In the genomic region with DNA sequence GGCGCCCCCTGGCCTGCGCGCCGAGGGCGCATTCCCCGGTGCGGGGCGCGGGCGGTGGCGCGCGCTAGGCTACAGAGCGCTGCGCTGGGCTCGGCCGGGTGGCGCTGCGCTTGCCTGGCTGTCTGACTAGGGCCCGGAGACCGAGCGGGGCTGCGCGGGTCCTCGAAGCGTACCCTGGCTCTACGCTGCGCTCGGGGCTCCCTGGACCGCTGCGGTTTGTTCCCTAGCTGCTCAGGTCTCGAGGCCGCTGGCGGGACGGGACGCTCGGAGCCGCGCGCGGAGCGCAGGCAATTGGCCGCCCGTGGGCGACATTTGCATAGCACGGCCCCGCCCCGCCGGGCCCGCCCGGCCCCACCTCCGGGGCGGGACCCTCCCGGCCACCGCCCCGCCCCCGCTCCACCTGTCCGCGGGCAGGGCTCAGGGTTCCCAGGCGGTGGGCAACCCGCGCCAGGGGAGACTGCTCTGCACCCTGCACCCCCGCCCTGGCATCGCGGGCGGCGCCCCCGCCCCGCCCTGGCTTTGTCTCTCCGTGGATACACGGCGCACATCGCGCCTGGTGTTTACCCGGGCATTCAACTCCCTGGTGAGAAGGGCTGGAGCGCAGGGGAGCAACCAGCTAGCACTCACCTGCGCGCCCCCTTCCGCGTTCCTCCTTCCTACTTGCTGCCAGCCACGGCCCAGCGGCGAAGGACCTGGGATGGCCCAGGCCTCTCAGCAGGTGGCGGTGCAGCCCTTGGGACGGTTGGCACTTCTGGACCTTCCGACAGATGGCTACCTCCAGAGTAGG, we compare ENCODE assay signal across 8 mouse cellular contexts. TPM values are rescaled to one million over a fixed set of nuclear protein-coding genes. Genes with fewer than 3 reads are reported as not detected.
DNase-seq lines count a peak whose midpoint lies in the region; ATAC-seq and TF ChIP-seq lines count a peak whose summit lies in the region.

Gene Sema3f, minus strand, starts transcription at position 779 of the 787 bp plus-strand sequence.

- H3K9ac ChIP-seq in heart, embryonic 11.5 days (ENCODE audit: low read depth, low read length) = peak within 1 kb of the TSS; percentile 71
- peak within 1 kb of the TSS; percentile 91 for H3K9ac ChIP-seq in kidney, embryonic 15.5 days
- peak within 1 kb of the TSS; percentile 42 for H3K9ac ChIP-seq in liver, embryonic 12.5 days
- peak within 1 kb of the TSS; percentile 93 for H3K9ac ChIP-seq in stomach, embryonic 15.5 days

- H3K9me3 ChIP-seq in heart, embryonic 11.5 days (replicated peaks; ENCODE audit: control insufficient read depth, low read length) = no peaks in the 10 kb centered on the region
- H3K9me3 ChIP-seq in kidney, embryonic 15.5 days (replicated peaks) = no peaks in the 10 kb centered on the region
- H3K9me3 ChIP-seq in liver, embryonic 12.5 days (replicated peaks) = no peaks in the 10 kb centered on the region
- H3K9me3 ChIP-seq in stomach, embryonic 15.5 days = no peaks in the 10 kb centered on the region

- DNase-seq in CD4-positive, CD25-positive, alpha-beta regulatory T cell, adult 2 months (ENCODE audit: low read depth, low spot score) = peak; percentile 77
- DNase-seq in neural tube, embryonic 10.5 days (ENCODE audit: extremely low spot score, low spot score) = peak; percentile 80

- H3K4me1 ChIP-seq in bone marrow macrophage, adult 2 months (ENCODE audit: control insufficient read depth, insufficient read depth, low read length) = peaks cover 15% of the 10 kb centered on the region
- peaks cover 8% of the 10 kb centered on the region; the same call in 1 of the 2 replicates for H3K4me1 ChIP-seq in embryonic fibroblast, embryonic 13.5 days (ENCODE audit: control insufficient read depth, insufficient read depth, low read length)
- peaks cover 53% of the 10 kb centered on the region for H3K4me1 ChIP-seq in heart, embryonic 11.5 days (ENCODE audit: control insufficient read depth, insufficient read depth, low read length)
- H3K4me1 ChIP-seq in kidney, embryonic 15.5 days = peaks cover 80% of the 10 kb centered on the region
- peaks cover 48% of the 10 kb centered on the region for H3K4me1 ChIP-seq in liver, embryonic 12.5 days
- H3K4me1 ChIP-seq in stomach, embryonic 15.5 days = peaks cover 45% of the 10 kb centered on the region

- WGBS in heart, embryonic 11.5 days (ENCODE audit: insufficient replicate concordance) = under 1% methylated on average over 67 of the region's 86 CpGs
- WGBS in kidney, embryonic 15.5 days = 1% methylated on average over 86 of the region's 86 CpGs
- WGBS in liver, embryonic 12.5 days (ENCODE audit: insufficient replicate concordance) = 1% methylated on average over 82 of the region's 86 CpGs
- WGBS in stomach, embryonic 15.5 days = under 1% methylated on average over 84 of the region's 86 CpGs

- ATAC-seq in heart, embryonic 11.5 days (replicated peaks; ENCODE audit: insufficient number of reproducible peaks, low FRiP score, low TSS enrichment) = peak; percentile 73
- ATAC-seq in kidney, embryonic 15.5 days (replicated peaks; ENCODE audit: low FRiP score) = peak; percentile 83
- peak; percentile 83 for ATAC-seq in liver, embryonic 12.5 days
- ATAC-seq in stomach, embryonic 15.5 days (ENCODE audit: insufficient read depth, low FRiP score, low read depth) = peak; percentile 81

- no peak for TF ChIP-seq POLR2A in bone marrow macrophage, adult 2 months (IDR thresholded peaks at IDR 0.05; ENCODE audit: borderline replicate concordance, low read depth, low read length)
- TF ChIP-seq POLR2A in embryonic fibroblast, embryonic 13.5 days (IDR thresholded peaks at IDR 0.05; ENCODE audit: low read depth, low read length) = peak; percentile 94

- H3K4me2 ChIP-seq in heart, embryonic 11.5 days = peak within 1 kb of the TSS; percentile 80
- H3K4me2 ChIP-seq in kidney, embryonic 15.5 days = peak within 1 kb of the TSS; percentile 88
- H3K4me2 ChIP-seq in liver, embryonic 12.5 days = peak within 1 kb of the TSS; percentile 84
- H3K4me2 ChIP-seq in stomach, embryonic 15.5 days = peak within 1 kb of the TSS; percentile 93

- peak within 1 kb of the TSS; percentile 58 for H3K4me3 ChIP-seq in bone marrow macrophage, adult 2 months (ENCODE audit: insufficient read depth, low read length)
- H3K4me3 ChIP-seq in embryonic fibroblast, embryonic 13.5 days (ENCODE audit: insufficient read depth, low read length) = peak within 1 kb of the TSS; percentile 58
- H3K4me3 ChIP-seq in heart, embryonic 11.5 days (ENCODE audit: low read depth, low read length) = peak within 1 kb of the TSS; percentile 65
- peak within 1 kb of the TSS; percentile 78 for H3K4me3 ChIP-seq in kidney, embryonic 15.5 days (replicated peaks)
- peak within 1 kb of the TSS; percentile 60 for H3K4me3 ChIP-seq in liver, embryonic 12.5 days
- H3K4me3 ChIP-seq in stomach, embryonic 15.5 days (replicated peaks) = peak within 1 kb of the TSS; percentile 73

- TF ChIP-seq CTCF in bone marrow macrophage, adult 2 months (IDR thresholded peaks at IDR 0.05; ENCODE audit: low read depth, low read length) = no peak
- TF ChIP-seq CTCF in embryonic fibroblast, embryonic 13.5 days (IDR thresholded peaks at IDR 0.05; ENCODE audit: borderline replicate concordance, insufficient read depth, low read length) = peak; percentile 39; the same call in 1 of the 2 replicates

- H3K36me3 ChIP-seq in heart, embryonic 11.5 days (ENCODE audit: control insufficient read depth, insufficient read depth, low read length) = no peaks in the 10 kb centered on the region
- peaks cover 7% of the 10 kb centered on the region for H3K36me3 ChIP-seq in kidney, embryonic 15.5 days
- no peaks in the 10 kb centered on the region for H3K36me3 ChIP-seq in liver, embryonic 12.5 days
- no peaks in the 10 kb centered on the region for H3K36me3 ChIP-seq in stomach, embryonic 15.5 days

- no peak within 1 kb of the TSS for H3K27ac ChIP-seq in bone marrow macrophage, adult 2 months (ENCODE audit: insufficient read depth, low read depth, low read length)
- H3K27ac ChIP-seq in embryonic fibroblast, embryonic 13.5 days (ENCODE audit: insufficient read depth, low read length) = 0 out of 2 replicates have a peak within 1 kb of the TSS, but pooled peaks have one; percentile 44
- peak within 1 kb of the TSS; percentile 42; the same call in 1 of the 2 replicates for H3K27ac ChIP-seq in heart, embryonic 11.5 days (ENCODE audit: low read depth, low read length)
- peak within 1 kb of the TSS; percentile 93 for H3K27ac ChIP-seq in kidney, embryonic 15.5 days
- H3K27ac ChIP-seq in liver, embryonic 12.5 days = no peak within 1 kb of the TSS; the same call in 1 of the 2 replicates
- H3K27ac ChIP-seq in stomach, embryonic 15.5 days = peak within 1 kb of the TSS; percentile 94

- H3K27me3 ChIP-seq in heart, embryonic 11.5 days (ENCODE audit: control insufficient read depth, insufficient read depth, low read length) = peaks cover 41% of the 10 kb centered on the region
- no peaks in the 10 kb centered on the region for H3K27me3 ChIP-seq in kidney, embryonic 15.5 days
- H3K27me3 ChIP-seq in liver, embryonic 12.5 days (replicated peaks) = peaks cover 97% of the 10 kb centered on the region
- no peaks in the 10 kb centered on the region for H3K27me3 ChIP-seq in stomach, embryonic 15.5 days (replicated peaks)

RNA-seq across cellular contexts. Expression of gene Sema3f, which starts in this region (rescaled TPM):
- polyA plus RNA-seq in bone marrow macrophage, adult 2 months (2012; ENCODE audit: insufficient read depth, insufficient read length, missing spikeins) = not detected in 2 replicates
- 68.0 and 88.1 TPM in 2 replicates for polyA plus RNA-seq in embryonic fibroblast, embryonic 13.5 days (2011; ENCODE audit: insufficient read length, low read depth, missing spikeins)
- 4.6 and 5.8 TPM in 2 replicates for polyA plus RNA-seq in heart, embryonic 11.5 days (2014; fragmentation: Nextera tagmentation; extraction: Ambion mirVana)
- polyA plus RNA-seq in kidney, embryonic 15.5 days (2015; fragmentation: Nextera tagmentation; extraction: Ambion mirVana) = 21.3 and 23.9 TPM in 2 replicates
- polyA plus RNA-seq in liver, embryonic 12.5 days (2016; fragmentation: Nextera tagmentation; extraction: Ambion mirVana) = 3.9 and 4.2 TPM in 2 replicates
- polyA plus RNA-seq in stomach, embryonic 15.5 days (2015; fragmentation: Nextera tagmentation; extraction: Ambion mirVana) = 19.7 and 21.3 TPM in 2 replicates

Comparison
In these comparisons a context has a peak if more than half of its experiments do, and no peak if none do; other contexts are left out.
1. H3K27ac ChIP-seq: peak in embryonic fibroblast, embryonic 13.5 days (single experiment), heart, embryonic 11.5 days (single experiment), kidney, embryonic 15.5 days (single experiment) and stomach, embryonic 15.5 days (single experiment); none in bone marrow macrophage, adult 2 months (single experiment) and liver, embryonic 12.5 days (single experiment).
2. H3K9ac ChIP-seq: peak in every context shown above with its lines; median percentile 93 in stomach, embryonic 15.5 days; 91 in kidney, embryonic 15.5 days; 71 in heart, embryonic 11.5 days; 42 in liver, embryonic 12.5 days.
3. Peak in every context shown above with its lines, with median percentiles within 50 percentile points of each other: H3K4me3 ChIP-seq, ATAC-seq and H3K4me2 ChIP-seq.